Mouse (Mus musculus) fibroblast of lung, adult 2 months (primary cell): ENCODE results near the gene 3110018I06Rik.

ENCODE experiments used
- DNase-seq: peaks from one replicate; pipeline ENCODE4 v3.0.0-alpha.2; 2011; ENCODE audit warnings: low read depth

The 3110018I06Rik gene

GRCm38 (mm10) chr12:107488371-107488770 lies at the start of gene 3110018I06Rik:
Gene 3110018I06Rik (plus strand): TSS chr12:107488632.
- no peak for DNase-seq

- DNase-seq = no peak
These were observed 43.8 kb upstream of the 3110018I06Rik start for GRCm38 (mm10) chr12:107444681-107445080.

- no peak for DNase-seq
These were observed 30.6 kb upstream of the 3110018I06Rik start for GRCm38 (mm10) chr12:107457835-107458234.

GRCm38 (mm10) chr12:107464731-107465130 lies 23.7 kb upstream of the 3110018I06Rik start:
- no peak for DNase-seq

GRCm38 (mm10) chr12:107476441-107477291 lies 11.8 kb upstream of the 3110018I06Rik start:
- no peak for DNase-seq

- DNase-seq = no peak
These were observed 9.1 kb upstream of the 3110018I06Rik start for GRCm38 (mm10) chr12:107479350-107479749.

- DNase-seq = no peak
These were observed 5.4 kb upstream of the 3110018I06Rik start for GRCm38 (mm10) chr12:107483031-107483430.

GRCm38 (mm10) chr12:107491344-107491743 lies 2.9 kb downstream of the 3110018I06Rik start:
- no peak for DNase-seq

- DNase-seq = no peak
These were observed 8.5 kb downstream of the 3110018I06Rik start for GRCm38 (mm10) chr12:107496924-107497323.

GRCm38 (mm10) chr12:107509661-107510237 lies 21.3 kb downstream of the 3110018I06Rik start:
- DNase-seq = no peak

GRCm38 (mm10) chr12:107511112-107511511 lies 22.7 kb downstream of the 3110018I06Rik start:
- no peak for DNase-seq

- DNase-seq = no peak
These were observed 28.1 kb downstream of the 3110018I06Rik start for GRCm38 (mm10) chr12:107516265-107517217.

- no peak for DNase-seq
These were observed 32.5 kb downstream of the 3110018I06Rik start for GRCm38 (mm10) chr12:107520941-107521340.

GRCm38 (mm10) chr12:107528346-107528880 lies 40.0 kb downstream of the 3110018I06Rik start:
- no peak for DNase-seq

GRCm38 (mm10) chr12:107532871-107533270 lies 44.4 kb downstream of the 3110018I06Rik start:
- no peak for DNase-seq
